Mouse (Mus musculus) MEL (cell line): Measurements from ENCODE around the gene Irf4. TPM values are rescaled to one million over a fixed set of nuclear protein-coding genes. Genes with fewer than 3 reads are reported as not detected.

Experiments used
- DNase-seq: peaks from one replicate; pipeline ENCODE4 v3.0.0; 2011; ENCODE audit warnings: low read depth, low spot score
- H3K27ac ChIP-seq: 2 replicates; pipeline ENCODE4 v1.5.1; 2012; ENCODE audit warnings: low read depth, mild to moderate bottlenecking, control low read depth, low read length, moderate library complexity; ENCODE audit not compliant: control insufficient read depth
- H3K27me3 ChIP-seq, 2 experiments: fragments of 150-350 bp in 1 of 2; sonication (generic) in 1 of 2; 2 replicates each; pipeline ENCODE4 v1.6.1; 2012; ENCODE audit warnings: low read length in 2 of 2, mild to moderate bottlenecking in 2 of 2, improper control_type of control experiment in 1 of 2, moderate library complexity in 1 of 2; ENCODE audit not compliant: insufficient read depth in 2 of 2, control insufficient read depth in 1 of 2
- H3K36me3 ChIP-seq, 2 experiments: 2 replicates each; pipeline ENCODE4 v1.6.1; 2012 to 2014; ENCODE audit warnings: low read length in 2 of 2, improper control_type of control experiment in 1 of 2, inconsistent platforms in 1 of 2, mild to moderate bottlenecking in 1 of 2; ENCODE audit not compliant: insufficient read depth in 2 of 2, control insufficient read depth in 1 of 2
- H3K4me1 ChIP-seq, 2 experiments: fragments of 150-350 bp in 1 of 2; sonication (generic) in 1 of 2; 2 replicates each; pipeline ENCODE4 v1.6.1; 2012; ENCODE audit warnings: low read length in 2 of 2, improper control_type of control experiment in 1 of 2, mild to moderate bottlenecking in 1 of 2; ENCODE audit not compliant: insufficient read depth in 2 of 2, control insufficient read depth in 1 of 2
- H3K4me3 ChIP-seq, 2 experiments: fragments of 150-350 bp in 1 of 2; sonication (generic) in 1 of 2; 2 replicates each; pipeline ENCODE4 v1.5.1; 2012; ENCODE audit warnings: low read depth in 2 of 2, low read length in 2 of 2, mild to moderate bottlenecking in 2 of 2, moderate library complexity in 2 of 2, control low read depth in 1 of 2, improper control_type of control experiment in 1 of 2; ENCODE audit not compliant: control insufficient read depth in 1 of 2, insufficient read depth in 1 of 2
- H3K79me2 ChIP-seq: 2 replicates; pipeline ENCODE4 v1.6.1; 2012; ENCODE audit warnings: mild to moderate bottlenecking, low read length, moderate library complexity; ENCODE audit not compliant: control insufficient read depth, poor library complexity, insufficient read depth
- H3K9ac ChIP-seq: 2 replicates; pipeline ENCODE4 v1.6.1; 2012; ENCODE audit warnings: low read depth, mild to moderate bottlenecking, control low read depth, low read length, moderate library complexity; ENCODE audit not compliant: control insufficient read depth, poor library complexity, severe bottlenecking
- H3K9me3 ChIP-seq: fragments of 150-350 bp; sonication (generic); replicated peaks from 2 replicates; pipeline ENCODE4 v1.6.1; 2012; ENCODE audit warnings: mild to moderate bottlenecking, low read length, improper control_type of control experiment, moderate library complexity; ENCODE audit not compliant: insufficient read depth
- BHLHE40 ChIP-seq: IDR thresholded peaks from 2 replicates; pipeline ENCODE4 v1.6.1; 2012; ENCODE audit warnings: low read depth, mild to moderate bottlenecking, inconsistent platforms, low read length, improper control_type of control experiment, borderline replicate concordance
- CHD2 ChIP-seq: IDR thresholded peaks from 2 replicates; pipeline ENCODE4 v1.6.1; 2011; ENCODE audit warnings: low read length, improper control_type of control experiment
- E2F4 ChIP-seq: IDR thresholded peaks from 2 replicates; pipeline ENCODE4 v1.6.1; 2011; ENCODE audit warnings: low read depth, low read length, improper control_type of control experiment, borderline replicate concordance
- ELF1 ChIP-seq: IDR thresholded peaks from 2 replicates; pipeline ENCODE4 v1.6.1; 2014; ENCODE audit warnings: low read depth, mild to moderate bottlenecking, inconsistent platforms, low read length, improper control_type of control experiment, moderate library complexity
- EP300 ChIP-seq, 2 experiments: IDR thresholded peaks; 2 replicates each; pipeline ENCODE4 v1.6.1; 2011; ENCODE audit warnings: improper control_type of control experiment in 2 of 2, low read length in 2 of 2, low read depth in 1 of 2, mild to moderate bottlenecking in 1 of 2
- ETS1 ChIP-seq: IDR thresholded peaks from 2 replicates; pipeline ENCODE4 v1.6.1; 2012; ENCODE audit warnings: low read depth, mild to moderate bottlenecking, inconsistent platforms, low read length, improper control_type of control experiment, moderate library complexity
- GABPA ChIP-seq: IDR thresholded peaks from 2 replicates; pipeline ENCODE4 v1.6.1; 2012; ENCODE audit warnings: low read depth, mild to moderate bottlenecking, inconsistent platforms, low read length, improper control_type of control experiment, moderate library complexity
- HCFC1 ChIP-seq: IDR thresholded peaks from 2 replicates; pipeline ENCODE4 v1.6.1; 2012; ENCODE audit warnings: low read depth, mild to moderate bottlenecking, inconsistent platforms, low read length, improper control_type of control experiment, moderate library complexity
- KAT2A ChIP-seq: conservative IDR thresholded peaks from 2 replicates; pipeline ENCODE4 v1.6.1; 2012; ENCODE audit warnings: low read depth, low read length, improper control_type of control experiment, inconsistent platforms
- MAFK ChIP-seq: IDR thresholded peaks from 2 replicates; pipeline ENCODE4 v1.6.1; 2011; ENCODE audit warnings: low read depth, mild to moderate bottlenecking, low read length, improper control_type of control experiment, borderline replicate concordance
- MEF2A ChIP-seq: IDR thresholded peaks from 2 replicates; pipeline ENCODE4 v1.6.1; 2014; ENCODE audit warnings: low read depth, mild to moderate bottlenecking, inconsistent platforms, low read length, improper control_type of control experiment; ENCODE audit not compliant: poor library complexity, insufficient replicate concordance, severe bottlenecking; ENCODE audit errors: extremely low read depth
- MYB ChIP-seq: IDR thresholded peaks from 2 replicates; pipeline ENCODE4 v1.6.1; 2011; ENCODE audit warnings: mild to moderate bottlenecking, low read depth, low read length, improper control_type of control experiment
- NELFE ChIP-seq: IDR thresholded peaks from 2 replicates; pipeline ENCODE4 v1.6.1; 2011; ENCODE audit warnings: low read depth, low read length, improper control_type of control experiment
- POLR2A ChIP-seq, 2 experiments: IDR thresholded peaks; 2 replicates each; pipeline ENCODE4 v1.6.1; 2011 to 2012; ENCODE audit warnings: low read length in 2 of 2, mild to moderate bottlenecking in 2 of 2, control low read depth in 1 of 2, improper control_type of control experiment in 1 of 2, low read depth in 1 of 2, moderate library complexity in 1 of 2; ENCODE audit not compliant: control insufficient read depth in 1 of 2, insufficient read depth in 1 of 2, poor library complexity in 1 of 2
- POLR2AphosphoS2 ChIP-seq: IDR thresholded peaks from 2 replicates; pipeline ENCODE4 v1.6.1; 2011; ENCODE audit warnings: low read length, improper control_type of control experiment
- RAD21 ChIP-seq: IDR thresholded peaks from 2 replicates; pipeline ENCODE4 v1.6.1; 2011; ENCODE audit warnings: mild to moderate bottlenecking, low read depth, low read length, improper control_type of control experiment
- RCOR1 ChIP-seq: IDR thresholded peaks from 2 replicates; pipeline ENCODE4 v1.6.1; 2012; ENCODE audit warnings: low read depth, mild to moderate bottlenecking, inconsistent platforms, low read length, improper control_type of control experiment
- SIN3A ChIP-seq: IDR thresholded peaks from 2 replicates; pipeline ENCODE4 v1.6.1; 2012; ENCODE audit warnings: low read length, improper control_type of control experiment, inconsistent platforms
- TBP ChIP-seq: IDR thresholded peaks from 2 replicates; pipeline ENCODE4 v1.8.0; 2011; ENCODE audit warnings: low read depth, low read length, improper control_type of control experiment
- TCF12 ChIP-seq: IDR thresholded peaks from 2 replicates; pipeline ENCODE4 v1.6.1; 2014; ENCODE audit warnings: low read depth, mild to moderate bottlenecking, inconsistent platforms, low read length, improper control_type of control experiment, moderate library complexity
- USF1 ChIP-seq: IDR thresholded peaks from 2 replicates; pipeline ENCODE4 v1.6.1; 2014; ENCODE audit warnings: low read depth, mild to moderate bottlenecking, inconsistent platforms, low read length, improper control_type of control experiment, moderate library complexity
- USF2 ChIP-seq, 2 experiments: IDR thresholded peaks; 2 replicates each; pipeline ENCODE4 v1.6.1; 2011 to 2012; ENCODE audit warnings: improper control_type of control experiment in 2 of 2, low read length in 2 of 2, borderline replicate concordance in 1 of 2, inconsistent platforms in 1 of 2, low read depth in 1 of 2, mild to moderate bottlenecking in 1 of 2; ENCODE audit not compliant: insufficient read depth in 1 of 2
- ZKSCAN1 ChIP-seq: IDR thresholded peaks from 2 replicates; pipeline ENCODE4 v1.6.1; 2012; ENCODE audit warnings: low read depth, mild to moderate bottlenecking, inconsistent platforms, low read length, improper control_type of control experiment, moderate library complexity
- ZNF384 ChIP-seq: IDR thresholded peaks from 2 replicates; pipeline ENCODE4 v1.6.1; 2012; ENCODE audit warnings: low read depth, mild to moderate bottlenecking, inconsistent platforms, low read length, improper control_type of control experiment
- polyA plus RNA-seq, 2 experiments: library from polyadenylated mRNA; stranded (reverse) in 1 of 2; unstranded in 1 of 2; fragments of >175 nt in 1 of 2; fragments of >200 nt in 1 of 2; gene quantifications; 2 replicates each; pipeline versions ENCODE4 v1.2.1 to v1.2.4; 2012; ENCODE audit warnings: low replicate concordance in 2 of 2, low read depth in 1 of 2; ENCODE audit not compliant: insufficient read length in 2 of 2, insufficient read depth in 1 of 2, missing spikeins in 1 of 2
- total RNA-seq: library from RNA; depleted of rRNA; stranded (reverse); fragments of 300-350 nt; gene quantifications from 2 replicates; pipeline ENCODE4 v1.2.3, GENCODE M21; 2012

The Irf4 gene
- total and polyA plus RNA-seq, 3 experiments = not detected

- Histone ChIP-seq H3K79me2 (no peaks in the 10 kb centered on the region), H3K27me3 (no peaks in the 10 kb centered on the region), H3K9ac (no peak overlapping the region), H3K27ac (no peak overlapping the region), H3K9me3 (no peaks in the 10 kb centered on the region), H3K4me3 (no peak overlapping the region), H3K36me3 (no peaks in the 10 kb centered on the region), H3K4me1 (no peaks in the 10 kb centered on the region)
- DNase-seq = no peak
- TF ChIP-seq RCOR1 (no peak), POLR2A (IDR thresholded peaks at IDR 0.05; ENCODE audit: control insufficient read depth in 1 of 2, insufficient read depth in 1 of 2, low read depth in 1 of 2, low read length in 2 of 2, poor library complexity in 1 of 2) (no peak), MAFK (no peak), USF2 (IDR thresholded peaks at IDR 0.05; ENCODE audit: borderline replicate concordance in 1 of 2, insufficient read depth in 1 of 2, low read depth in 1 of 2, low read length in 2 of 2) (no peak), MEF2A (no peak), TCF12 (no peak), RAD21 (no peak), ZKSCAN1 (no peak)
Measured at GRCm38 (mm10) chr13:30785423-30786040, 36.5 kb downstream of the Irf4 start.

- Histone ChIP-seq H3K9me3 (no peaks in the 10 kb centered on the region), H3K27ac (no peak overlapping the region), H3K27me3 (no peaks in the 10 kb centered on the region), H3K79me2 (no peaks in the 10 kb centered on the region), H3K4me3 (no peak overlapping the region), H3K36me3 (no peaks in the 10 kb centered on the region), H3K9ac (no peak overlapping the region), H3K4me1 (no peaks in the 10 kb centered on the region)
- TF ChIP-seq GABPA (no peak), ZNF384 (no peak), SIN3A (no peak), RCOR1 (no peak), EP300 (IDR thresholded peaks at IDR 0.05; ENCODE audit: low read depth in 1 of 2, low read length in 2 of 2) (no peak), HCFC1 (no peak), BHLHE40 (no peak), MYB (no peak), POLR2AphosphoS2 (no peak), NELFE (no peak), POLR2A (IDR thresholded peaks at IDR 0.05; ENCODE audit: control insufficient read depth in 1 of 2, insufficient read depth in 1 of 2, low read depth in 1 of 2, low read length in 2 of 2, poor library complexity in 1 of 2) (no peak), ELF1 (no peak), E2F4 (no peak), RAD21 (no peak), TBP (no peak), ETS1 (no peak), CHD2 (no peak), USF1 (no peak), KAT2A (no peak)
- DNase-seq = no peak
Measured at GRCm38 (mm10) chr13:30786235-30787035, 37.4 kb downstream of the Irf4 start.
